Mouse (Mus musculus) common myeloid progenitor, adult 5-6 weeks (primary cell): ENCODE data around the gene Copg2. TPM values are rescaled to one million over a fixed set of nuclear protein-coding genes. Genes with fewer than 3 reads are reported as not detected.

Experiments used
- ATAC-seq: replicated peaks from 2 replicates; pipeline ENCODE4 v1.8.0; 2016; ENCODE audit warnings: low read depth, mild to moderate bottlenecking, moderate TSS enrichment, inconsistent platforms; ENCODE audit not compliant: poor library complexity, severe bottlenecking
- total RNA-seq: library from RNA; stranded (forward); fragments of 200-1000, 187-1606 nt; gene quantifications from 2 replicates; pipeline ENCODE4 v1.2.3, GENCODE M21; 2017

Copg2 gene
- total RNA-seq, 1 experiment from 2014 or later, result 53.4 TPM

GRCm38 (mm10) chr6:30736372-30736762 lies 160.2 kb downstream of the Copg2 start:
- no peak for ATAC-seq

GRCm38 (mm10) chr6:30735728-30736371 lies 160.7 kb downstream of the Copg2 start:
- ATAC-seq, result no peak

GRCm38 (mm10) chr6:30734988-30735727 lies 161.4 kb downstream of the Copg2 start:
- ATAC-seq, result 0 out of 2 replicates have a peak, but pooled peaks have one; percentile 24

GRCm38 (mm10) chr6:30734465-30734864 lies 162.1 kb downstream of the Copg2 start:
- no peak for ATAC-seq

DNA sequence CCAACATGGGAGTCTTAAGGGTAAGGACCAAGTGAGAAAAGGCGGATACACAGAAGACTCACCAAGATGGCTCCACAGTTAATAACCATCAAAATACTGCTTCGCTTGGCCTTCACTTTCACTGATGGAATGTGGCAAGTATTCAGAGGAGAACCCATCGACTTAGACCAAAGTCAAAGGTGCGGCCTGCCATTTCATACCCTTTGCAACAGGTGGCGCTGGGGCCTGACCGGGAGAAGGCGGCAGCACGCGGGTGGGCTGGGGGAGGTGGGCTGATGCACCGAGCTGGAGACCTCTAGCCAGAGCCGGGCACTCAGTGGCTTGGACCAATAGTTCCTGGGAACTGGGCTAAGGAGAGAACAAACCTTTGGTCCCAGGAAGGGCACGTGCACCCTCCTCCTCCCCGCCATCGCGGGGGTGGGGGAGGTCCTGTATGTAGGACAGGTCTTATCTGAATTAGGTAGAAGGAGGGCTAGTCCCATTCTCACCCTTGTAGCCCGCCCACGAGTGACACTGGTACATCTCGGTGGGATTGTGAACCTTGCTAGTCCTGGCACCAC lies 163.9 kb downstream of the Copg2 start:
- ATAC-seq, result no peak

GRCm38 (mm10) chr6:30730301-30730971 lies 166.2 kb downstream of the Copg2 start:
- ATAC-seq, result no peak

- no peak for ATAC-seq
These were observed 173.3 kb downstream of the Copg2 start, which contains the start of gene Mest for GRCm38 (mm10) chr6:30723331-30723730. Gene Mest (plus strand): TSS chr6:30723547.

GRCm38 (mm10) chr6:30722385-30723164 lies 174.0 kb downstream of the Copg2 start:
- ATAC-seq, result no peak

DNA sequence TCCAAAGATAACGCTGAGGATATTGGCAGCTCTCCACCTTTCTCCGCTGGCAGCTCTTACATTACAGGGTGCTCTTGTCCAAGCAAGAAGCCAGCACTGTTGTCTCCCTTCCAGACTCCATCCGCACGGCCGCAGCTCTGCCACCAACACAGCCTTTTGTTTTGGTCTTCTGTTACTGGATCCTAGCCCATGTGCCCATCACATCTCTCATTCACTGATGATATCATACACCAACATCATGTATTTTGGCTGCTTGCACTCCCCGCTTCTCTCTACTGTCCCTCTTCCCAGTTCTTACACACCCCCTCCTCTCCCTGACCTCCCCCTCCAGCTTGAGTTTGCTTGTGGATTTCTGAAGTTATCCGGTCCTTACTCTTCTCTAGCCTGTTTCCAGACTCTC lies 179.8 kb downstream of the Copg2 start:
- ATAC-seq, result no peak

GRCm38 (mm10) chr6:30714891-30715471 lies 181.6 kb downstream of the Copg2 start:
- ATAC-seq, result no peak

- ATAC-seq, result no peak
These were observed 182.7 kb downstream of the Copg2 start for GRCm38 (mm10) chr6:30713896-30714295.

DNA sequence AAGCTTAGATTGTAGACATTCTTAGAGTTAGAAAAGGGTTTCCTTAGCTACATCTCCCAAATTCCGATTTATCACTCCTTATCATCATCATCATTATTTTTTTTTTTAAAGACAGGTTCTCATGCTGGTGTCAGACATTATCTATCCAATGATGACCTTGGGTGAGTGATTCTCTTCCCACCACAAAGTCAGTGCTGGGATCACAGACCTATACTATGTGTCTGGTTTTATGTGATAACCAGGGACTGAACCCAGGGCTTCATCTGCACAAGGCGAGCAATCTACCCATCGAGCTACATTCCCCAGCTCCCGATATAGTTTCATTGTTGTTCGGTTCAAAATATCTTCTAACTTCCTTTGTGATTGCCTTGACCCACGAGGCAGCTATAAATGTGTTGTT lies 183.1 kb downstream of the Copg2 start:
- ATAC-seq, result no peak

GRCm38 (mm10) chr6:30712484-30712883 lies 184.1 kb downstream of the Copg2 start:
- 0 out of 2 replicates have a peak, but pooled peaks have one; percentile 36 for ATAC-seq

GRCm38 (mm10) chr6:30711365-30711763 lies 185.2 kb downstream of the Copg2 start:
- ATAC-seq, result no peak

DNA sequence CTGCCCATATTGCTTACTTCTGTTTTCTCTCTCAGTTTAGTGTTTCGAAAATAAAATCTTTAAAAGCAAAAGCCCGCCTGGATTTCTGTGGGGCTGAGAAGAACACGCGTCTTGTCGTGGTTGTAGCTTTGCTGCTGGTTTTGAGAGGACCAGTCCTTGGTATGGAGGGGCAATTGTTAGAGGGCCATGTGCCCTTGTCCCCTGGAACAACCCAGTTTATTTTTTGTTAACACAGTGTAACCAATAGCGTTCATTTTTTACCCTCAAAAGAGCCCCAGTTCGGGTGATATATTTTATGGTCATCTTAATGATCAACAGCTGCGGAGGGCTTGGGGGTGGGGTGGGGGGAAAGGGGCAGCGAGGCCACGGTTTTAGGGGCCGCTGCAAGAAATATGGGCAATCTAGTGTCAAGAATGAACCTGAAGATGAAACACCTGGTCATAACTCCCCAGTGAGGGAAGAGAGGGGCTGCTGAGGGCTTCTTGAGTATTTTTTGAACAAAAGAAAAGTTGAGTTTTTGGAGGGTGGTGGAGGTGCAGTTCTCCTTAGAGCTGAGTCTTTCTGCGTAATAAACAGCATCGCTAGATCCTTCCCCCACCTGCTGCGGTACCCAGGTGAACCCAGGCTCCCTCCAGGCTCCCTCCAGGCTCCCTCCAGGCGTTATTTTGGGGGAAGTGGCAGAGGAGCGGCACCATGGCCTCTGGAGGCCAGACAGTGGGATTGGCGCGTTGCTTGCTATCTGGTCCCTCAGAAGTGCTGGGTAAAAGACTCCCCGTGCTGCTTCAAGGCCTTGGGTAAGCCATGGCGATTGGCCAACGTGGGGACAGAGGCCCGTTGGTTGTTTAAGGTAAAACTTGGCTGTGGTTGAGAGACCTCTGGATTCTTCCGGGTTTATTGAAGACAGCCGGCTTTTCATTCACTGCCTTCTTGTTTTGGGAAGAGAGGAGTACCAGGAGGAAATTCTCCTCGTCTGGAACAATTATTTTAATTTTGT lies 185.9 kb downstream of the Copg2 start:
- no peak for ATAC-seq

DNA sequence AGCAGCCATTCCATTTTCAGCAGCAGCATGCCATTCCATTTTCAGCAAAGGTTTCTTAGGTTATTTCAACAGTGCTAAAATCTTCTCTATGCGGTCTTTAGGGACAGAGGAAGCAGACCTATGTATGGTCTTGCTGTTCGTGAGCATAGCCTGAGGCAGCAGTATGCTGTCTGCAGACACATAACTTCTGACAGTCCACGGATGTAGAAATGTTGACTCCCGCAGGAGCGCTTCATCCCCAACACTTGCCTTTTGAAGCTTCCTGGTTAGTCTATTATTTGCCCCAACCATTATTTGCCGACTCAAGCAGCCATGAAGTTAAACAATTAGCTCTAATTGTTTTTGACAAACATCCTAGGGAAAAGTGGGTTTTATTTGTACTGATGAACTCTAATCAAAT lies 187.5 kb downstream of the Copg2 start:
- no peak for ATAC-seq

DNA sequence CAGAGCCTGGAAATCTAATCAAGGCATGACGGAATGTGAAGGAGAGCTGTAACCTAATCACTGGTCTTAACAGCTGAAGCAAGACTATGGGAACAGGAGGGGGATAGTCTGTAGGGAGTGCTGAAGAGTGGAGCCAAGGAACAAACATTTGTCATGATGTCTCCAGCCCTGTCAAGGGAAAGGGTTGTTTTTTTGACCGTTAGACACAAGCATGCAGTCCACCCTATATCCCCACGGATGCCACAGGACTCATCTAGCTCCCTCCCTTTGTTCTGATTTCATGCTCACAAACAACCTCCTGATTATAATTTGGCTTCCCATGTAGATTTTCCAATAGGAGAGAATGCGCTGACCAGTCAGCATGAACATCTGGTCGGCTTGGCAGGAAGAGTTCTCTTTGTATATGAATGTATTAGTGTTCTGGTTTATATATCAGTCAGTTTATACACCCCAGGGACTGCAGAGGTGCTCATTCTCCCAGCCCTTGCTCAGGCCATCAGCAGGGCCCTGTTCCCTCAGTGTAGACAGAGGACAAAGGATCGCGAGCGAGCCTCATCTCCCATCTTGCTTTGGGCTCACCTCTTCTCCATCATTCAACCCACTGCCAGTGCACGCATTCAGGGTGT lies 192.5 kb downstream of the Copg2 start:
- no peak for ATAC-seq

GRCm38 (mm10) chr6:30703476-30703875 lies 193.1 kb downstream of the Copg2 start:
- no peak for ATAC-seq
